Mouse (Mus musculus) CD4-positive, CD25-positive, alpha-beta regulatory T cell, adult 4 months (primary cell): ENCODE data around the gene Ttc7b. TPM values are rescaled to one million over a fixed set of nuclear protein-coding genes. Genes with fewer than 3 reads are reported as not detected.

Experiments used
- ATAC-seq: one replicate; pipeline ENCODE4 v1.8.0; 2017
- polyA plus RNA-seq, 2 experiments: library from polyadenylated mRNA; unstranded; fragments of 100-300 nt; shearing (Covaris generic); gene quantifications; one replicate each; pipeline ENCODE4 v1.2.1; 2017

The Ttc7b gene
- polyA plus RNA-seq, 2 experiments from 2014 or later: 3.4 to 5.1 TPM

DNA sequence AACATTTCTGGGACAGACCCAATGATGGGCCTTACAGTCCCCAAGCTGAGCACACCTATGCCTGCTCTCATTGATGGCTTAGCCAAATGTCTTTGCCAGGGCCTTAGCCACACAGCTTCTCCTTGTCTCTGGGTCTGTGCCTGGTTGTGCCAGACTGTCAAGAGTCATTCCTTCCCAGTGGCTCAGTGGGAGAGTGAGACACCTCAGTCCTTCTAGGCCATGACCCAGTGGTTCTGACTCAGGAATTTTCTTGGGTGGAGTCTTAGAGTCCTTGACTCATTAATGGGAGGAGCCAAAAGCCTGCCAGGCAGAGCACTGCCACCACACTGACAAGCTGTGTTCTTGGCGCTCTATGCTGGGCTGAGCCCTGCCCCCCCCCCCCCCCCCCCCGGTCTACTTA lies 193.9 kb downstream of the Ttc7b start:
- no peak for ATAC-seq

DNA sequence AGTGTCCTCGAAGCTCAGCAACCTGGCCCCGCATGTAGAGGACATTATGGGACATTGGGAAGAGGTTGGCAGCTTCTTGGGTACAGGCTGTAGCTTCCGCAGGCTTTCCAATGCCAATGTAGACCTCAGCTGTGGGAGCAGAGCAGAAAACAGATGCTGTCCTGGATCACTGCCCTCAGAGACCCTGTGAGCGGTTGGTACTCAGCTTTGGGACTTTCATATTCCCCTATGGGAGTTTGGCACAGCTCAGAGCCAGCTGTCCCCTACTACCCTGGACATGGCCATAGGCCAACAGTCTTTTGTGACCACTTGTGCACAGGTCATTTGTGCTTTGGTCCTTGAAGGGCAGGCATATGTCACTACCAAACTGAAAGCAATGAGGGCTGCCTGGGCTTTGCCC lies 195.0 kb downstream of the Ttc7b start:
- no peak for ATAC-seq

DNA sequence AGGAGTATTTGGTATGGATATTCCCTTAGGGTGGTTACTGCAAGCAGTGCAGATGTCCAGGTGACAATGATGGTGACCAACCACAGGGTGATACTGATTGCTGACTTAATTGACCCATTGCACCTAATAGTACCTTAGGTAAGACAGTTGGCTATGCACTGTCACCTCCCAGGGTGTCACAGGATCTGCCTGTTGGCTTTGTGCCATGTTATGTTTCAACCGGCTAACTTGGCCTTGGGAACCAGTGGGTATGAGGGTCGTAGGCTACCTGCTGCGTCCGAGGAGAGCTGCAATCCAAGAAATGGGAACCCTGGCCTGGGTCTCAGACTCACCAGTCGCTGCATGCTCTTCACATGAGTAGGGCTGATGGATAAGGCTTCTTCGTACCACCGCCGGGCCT lies 195.4 kb downstream of the Ttc7b start:
- ATAC-seq: no peak

DNA sequence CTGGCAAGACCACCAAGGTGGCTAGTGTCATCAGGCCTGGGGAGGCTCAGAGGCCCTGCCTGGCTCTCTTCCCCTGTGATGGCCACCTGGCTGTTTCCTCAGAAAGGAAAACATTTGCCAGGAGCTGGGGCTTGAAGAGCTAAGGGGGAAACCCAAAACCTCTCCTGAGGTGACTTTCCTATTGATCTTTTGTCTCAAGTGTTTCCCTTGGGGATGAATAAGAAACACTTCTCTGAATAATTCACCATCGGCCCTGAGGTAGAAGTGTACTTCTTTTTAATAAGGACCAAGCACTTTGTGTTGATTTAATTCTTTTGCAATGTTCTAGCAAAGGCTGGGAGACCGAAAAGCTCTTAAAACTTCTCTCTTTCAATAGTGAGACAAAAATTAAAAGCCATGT lies 197.0 kb downstream of the Ttc7b start:
- ATAC-seq: no peak

DNA sequence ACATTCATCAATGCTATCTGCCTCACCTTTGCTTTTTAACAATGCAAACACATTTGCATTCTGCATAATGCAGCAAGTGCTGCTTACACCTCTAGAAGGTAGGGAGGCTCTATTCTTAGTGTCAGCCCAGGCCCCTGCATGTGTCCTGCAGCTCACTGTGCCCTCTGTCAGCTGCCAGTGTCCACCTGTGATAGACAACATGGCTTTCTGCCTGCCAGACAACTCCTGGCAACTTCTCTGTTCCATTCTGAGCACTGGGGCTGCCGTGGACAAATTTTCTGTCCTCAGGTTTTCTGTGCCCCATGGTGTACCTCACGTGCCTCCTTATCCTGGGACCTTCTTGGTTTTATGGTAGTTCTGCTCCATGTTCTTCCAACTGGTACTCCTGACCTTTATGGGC lies 198.4 kb downstream of the Ttc7b start:
- no peak for ATAC-seq

DNA sequence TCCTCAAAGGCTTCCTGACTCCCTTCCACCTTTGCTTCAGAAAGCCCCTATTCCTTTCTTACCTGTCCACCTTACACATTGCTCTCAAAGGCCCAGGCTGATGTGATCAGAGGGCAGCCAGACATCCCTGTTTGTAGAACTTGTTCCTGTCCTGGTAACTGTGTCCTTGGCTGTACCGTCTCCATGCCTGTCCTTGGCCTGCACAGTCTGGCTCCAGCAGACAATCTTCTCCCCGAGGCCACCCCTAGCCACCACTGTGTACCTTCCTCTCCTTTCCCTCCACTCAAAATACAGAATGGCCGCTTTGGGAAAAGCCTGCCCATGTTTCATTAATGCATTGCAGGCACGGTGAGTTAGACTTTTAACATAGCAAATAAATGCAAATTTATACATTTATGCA lies 199.1 kb downstream of the Ttc7b start:
- ATAC-seq: no peak

DNA sequence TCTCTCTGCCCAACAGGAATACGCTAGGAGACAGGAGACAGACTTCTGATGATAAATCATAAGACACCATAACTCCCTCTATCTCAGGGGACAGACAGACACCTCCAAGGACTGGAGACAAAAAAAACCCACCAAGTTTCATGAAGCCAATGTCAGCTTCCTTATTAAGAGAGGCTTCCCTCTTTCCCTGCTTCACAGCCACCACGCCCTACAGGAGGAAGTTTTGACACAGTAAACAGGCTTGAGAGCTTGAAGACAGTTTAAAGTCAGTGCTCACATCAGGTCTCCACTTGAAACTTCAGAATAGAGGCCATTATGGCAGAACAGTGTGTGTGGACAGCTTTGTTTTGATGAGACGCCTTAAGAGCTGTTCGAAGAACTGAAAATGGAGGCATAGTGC lies 200.9 kb downstream of the Ttc7b start:
- ATAC-seq: no peak

DNA sequence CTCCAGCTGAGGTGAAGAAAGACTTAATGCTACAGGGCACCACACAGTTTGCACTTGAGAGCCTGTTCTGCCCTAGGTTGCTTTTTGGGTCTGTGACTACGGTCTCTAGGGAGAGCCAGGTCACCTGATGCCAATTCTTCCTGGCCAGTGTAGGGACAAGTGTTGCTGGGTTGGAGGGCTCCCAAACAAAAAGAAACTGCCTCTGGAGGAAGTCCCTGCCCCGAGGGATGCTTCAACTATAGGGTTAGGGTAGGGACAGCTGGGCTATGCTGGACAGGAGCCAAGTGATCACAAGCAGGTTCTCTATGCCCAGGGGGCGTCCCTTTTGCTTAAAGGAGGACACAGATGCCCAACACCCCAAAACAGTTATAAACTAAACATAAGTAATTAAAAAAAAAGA lies 202.7 kb downstream of the Ttc7b start:
- no peak for ATAC-seq

DNA sequence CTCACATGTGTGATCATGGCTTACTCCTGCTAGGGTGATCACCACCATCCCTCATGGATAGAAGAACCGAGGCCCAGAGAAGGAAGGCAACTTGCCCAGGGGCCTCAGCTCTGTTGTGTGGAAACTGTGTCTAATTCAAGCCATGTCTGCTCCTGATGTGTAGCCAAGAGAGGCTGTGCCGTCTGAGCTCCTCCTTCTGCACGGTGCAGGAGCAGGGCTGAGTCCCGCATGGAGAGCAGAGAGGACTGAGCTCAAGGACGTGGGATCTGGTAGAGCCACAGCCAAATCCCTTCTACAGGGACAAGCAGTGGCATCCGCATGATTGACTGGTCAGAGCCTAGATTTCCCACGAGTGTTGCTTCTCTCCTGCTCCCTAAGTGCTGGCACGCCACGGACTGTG lies 204.5 kb downstream of the Ttc7b start:
- no peak for ATAC-seq

DNA sequence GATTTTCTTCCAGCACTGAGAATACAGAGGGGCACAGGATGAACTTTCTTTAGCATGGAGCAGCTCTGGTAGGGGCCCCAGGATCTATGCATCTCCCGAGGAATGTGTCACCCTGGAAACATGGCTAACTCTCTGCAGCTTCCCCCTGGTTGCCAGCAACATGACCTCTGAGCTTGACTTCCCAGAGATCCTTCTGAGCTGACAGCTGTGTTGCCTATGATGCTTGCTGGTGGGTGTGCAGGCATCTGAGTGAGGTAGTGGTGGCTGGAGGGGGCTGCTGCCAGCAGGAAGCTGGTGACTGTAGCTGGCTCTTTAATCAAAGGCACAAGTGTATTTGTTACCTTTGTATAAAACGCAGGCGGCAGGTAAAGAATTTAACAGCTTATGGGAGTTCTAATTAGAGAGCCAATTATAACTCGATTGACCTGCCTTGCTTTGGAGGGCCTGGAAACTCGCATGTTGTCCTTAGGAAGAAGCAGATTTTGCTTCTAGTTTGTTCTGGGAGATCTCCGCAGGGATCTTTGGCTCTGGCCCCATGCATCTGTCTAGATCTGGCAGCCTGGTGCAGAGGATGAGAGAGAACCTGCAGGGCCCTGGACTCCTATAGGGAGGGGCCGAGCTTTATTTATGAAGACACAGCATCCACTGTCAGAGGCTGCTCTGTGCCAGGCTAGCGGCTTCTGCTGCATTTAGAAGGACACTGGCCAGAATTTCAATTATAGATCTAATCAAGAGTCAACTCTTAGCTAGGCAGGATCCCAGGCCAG lies 205.3 kb downstream of the Ttc7b start:
- no peak for ATAC-seq

DNA sequence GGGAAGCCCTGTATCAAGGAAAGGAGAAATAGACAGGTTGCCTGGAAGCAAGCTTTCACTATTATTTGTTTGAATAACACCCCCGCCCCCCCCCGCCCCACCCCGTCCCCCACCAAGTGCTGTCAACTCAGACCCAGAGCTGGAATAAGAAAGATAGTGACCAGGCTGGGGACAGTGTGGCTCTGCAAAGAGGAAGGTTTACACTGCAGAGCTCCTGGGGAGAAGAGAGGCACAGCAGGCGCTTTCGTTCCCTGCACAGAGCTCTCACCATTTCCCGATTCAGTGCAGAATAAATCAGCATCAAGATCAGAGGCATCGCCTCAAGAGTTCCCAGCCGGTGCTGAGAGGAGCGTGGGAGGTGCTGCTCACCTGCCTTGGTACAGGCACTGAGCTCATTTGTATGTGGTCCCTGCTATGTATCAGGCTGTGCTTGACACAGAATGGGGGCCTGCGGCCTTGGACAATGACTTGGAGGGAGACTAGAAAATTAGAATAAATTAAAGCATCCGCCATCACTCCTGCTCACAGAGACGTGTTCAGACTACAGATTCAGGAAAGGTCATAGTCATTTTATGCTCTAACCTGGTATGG lies 206.7 kb downstream of the Ttc7b start:
- no peak for ATAC-seq

DNA sequence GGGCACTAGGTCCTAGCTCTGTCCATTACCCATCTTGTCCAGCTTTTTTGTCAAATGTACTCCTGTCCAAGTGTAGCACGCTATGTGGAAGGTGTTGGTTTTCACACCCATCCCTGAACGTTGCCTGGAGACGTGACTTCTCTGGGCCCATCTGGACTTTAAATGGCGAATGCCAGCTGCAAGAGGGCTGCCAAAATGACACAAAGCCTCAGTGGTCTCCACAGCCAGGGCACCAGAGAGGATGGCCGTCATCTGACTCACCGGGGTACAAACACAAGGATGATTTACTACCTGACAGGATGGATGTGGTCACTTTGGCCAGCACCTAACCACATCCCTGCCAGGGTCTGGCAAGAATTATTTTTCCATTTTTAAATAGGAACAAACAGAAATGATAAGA lies 207.4 kb downstream of the Ttc7b start:
- no peak for ATAC-seq

DNA sequence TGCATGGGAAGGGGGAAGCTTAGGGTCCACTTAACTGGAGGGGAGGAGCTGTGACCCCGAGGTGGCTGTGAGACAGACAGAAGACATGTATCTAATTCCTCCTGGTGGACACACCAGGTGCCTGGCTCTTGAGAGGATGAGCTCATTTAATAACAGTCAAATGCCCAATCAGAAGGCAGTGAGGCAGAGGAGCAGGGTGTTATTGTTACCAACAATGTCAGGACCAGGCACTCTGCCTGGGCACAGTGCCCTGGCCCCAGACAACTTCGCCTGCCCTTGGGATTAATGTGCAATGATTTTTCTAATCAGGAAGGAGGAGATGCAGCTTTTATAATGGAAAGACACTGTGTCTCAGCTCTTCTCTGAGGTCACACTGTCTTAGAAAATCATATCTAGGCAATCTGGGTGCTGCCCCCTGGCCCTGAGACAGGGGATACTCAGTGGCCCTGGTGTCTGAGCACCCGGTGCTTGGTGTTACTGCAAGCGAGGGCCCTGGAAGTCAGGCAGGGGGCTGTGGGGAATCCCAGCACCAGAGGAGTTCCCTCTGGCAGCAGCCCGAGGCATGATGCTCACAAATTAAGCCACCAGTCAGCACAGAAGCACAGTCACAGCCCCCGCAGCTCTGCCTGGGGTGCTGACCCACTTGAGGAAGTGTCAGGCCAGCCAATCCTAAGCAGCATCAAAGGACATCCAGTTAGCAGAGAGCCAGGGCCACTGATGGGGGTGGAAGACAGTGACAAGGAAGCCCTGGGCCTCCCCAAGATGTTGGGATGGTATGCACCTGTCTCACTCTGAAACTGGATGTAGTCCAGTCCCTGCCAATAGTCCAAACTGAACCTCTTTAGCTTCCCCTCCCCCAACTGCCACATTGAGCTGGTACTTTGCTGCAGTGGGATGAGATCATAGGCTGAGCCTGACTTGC lies 209.9 kb downstream of the Ttc7b start:
- no peak for ATAC-seq

DNA sequence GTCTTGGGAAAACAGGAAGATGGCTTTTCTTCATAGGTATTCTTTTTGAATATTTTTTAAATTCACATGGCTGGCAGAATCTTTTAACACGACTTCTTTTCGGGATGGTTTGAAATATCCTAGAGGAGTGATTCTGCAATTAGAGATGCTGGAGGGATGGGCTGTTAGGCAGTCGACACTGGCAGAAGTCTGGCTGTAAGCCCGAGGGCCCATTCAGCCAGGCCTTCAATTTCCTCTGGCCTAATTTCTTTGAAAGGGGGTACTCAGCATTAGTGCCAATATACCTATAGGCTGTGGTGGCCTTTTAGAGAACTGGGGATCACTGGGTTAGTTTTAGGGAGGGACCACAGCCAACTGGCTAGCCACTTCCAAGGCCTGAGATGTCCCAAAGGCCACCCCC lies 211.4 kb downstream of the Ttc7b start:
- ATAC-seq: no peak

DNA sequence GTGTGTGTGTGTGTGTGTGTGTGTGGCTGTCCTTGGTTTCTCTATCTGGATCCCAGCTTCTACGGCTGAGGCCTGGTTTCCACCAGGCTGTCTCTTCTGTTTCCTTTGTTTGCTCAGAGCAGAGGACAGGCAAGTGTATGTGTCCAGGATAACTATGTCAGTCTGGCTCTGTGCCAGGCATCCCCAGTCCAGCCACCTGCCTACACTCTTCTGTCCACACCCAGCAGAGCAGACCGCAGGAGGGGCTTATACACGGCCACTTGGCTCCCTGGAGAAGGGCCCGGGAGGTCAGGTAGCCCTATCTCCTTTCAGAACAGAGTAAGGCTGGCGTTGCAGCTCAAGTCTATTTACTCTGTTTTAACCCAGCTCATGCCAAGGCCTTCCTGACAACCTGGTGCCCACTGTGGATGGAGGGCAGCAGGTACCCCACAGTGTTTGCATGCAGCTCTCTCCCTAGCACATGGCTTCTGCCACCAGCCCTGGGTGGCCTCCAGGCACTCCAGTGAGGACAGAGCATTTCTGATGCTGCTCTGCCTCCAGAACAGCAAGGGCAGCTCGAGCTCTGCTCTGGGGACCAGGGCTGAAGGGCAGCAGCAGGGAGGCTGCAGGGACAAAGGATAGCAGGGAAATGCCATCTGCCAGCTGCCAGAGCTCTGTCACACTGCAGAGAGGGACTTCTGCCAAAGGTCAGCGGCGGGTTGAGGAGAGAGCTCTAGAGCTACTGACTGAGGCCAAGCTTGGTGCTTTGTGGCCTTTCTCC lies 212.9 kb downstream of the Ttc7b start:
- no peak for ATAC-seq

DNA sequence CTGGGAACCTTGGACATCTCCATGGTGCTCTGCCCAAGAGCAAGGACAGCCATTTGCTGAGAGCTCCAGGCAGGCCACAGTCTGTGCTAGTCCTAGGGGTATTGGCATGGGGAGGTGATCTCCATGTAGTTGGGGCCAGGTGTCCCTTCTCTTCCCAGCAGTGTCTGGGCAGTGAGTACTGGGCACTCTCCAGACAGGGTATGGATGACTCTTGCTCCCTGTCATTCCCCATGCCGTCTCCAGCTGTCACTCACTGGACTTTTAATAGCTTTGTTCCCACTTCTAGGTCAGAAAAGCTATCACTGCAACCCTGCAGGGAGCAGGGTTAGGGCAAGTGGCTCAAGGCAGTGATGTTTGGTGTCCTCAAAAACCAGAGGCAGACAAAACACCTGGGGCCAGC lies 214.3 kb downstream of the Ttc7b start:
- ATAC-seq: no peak

DNA sequence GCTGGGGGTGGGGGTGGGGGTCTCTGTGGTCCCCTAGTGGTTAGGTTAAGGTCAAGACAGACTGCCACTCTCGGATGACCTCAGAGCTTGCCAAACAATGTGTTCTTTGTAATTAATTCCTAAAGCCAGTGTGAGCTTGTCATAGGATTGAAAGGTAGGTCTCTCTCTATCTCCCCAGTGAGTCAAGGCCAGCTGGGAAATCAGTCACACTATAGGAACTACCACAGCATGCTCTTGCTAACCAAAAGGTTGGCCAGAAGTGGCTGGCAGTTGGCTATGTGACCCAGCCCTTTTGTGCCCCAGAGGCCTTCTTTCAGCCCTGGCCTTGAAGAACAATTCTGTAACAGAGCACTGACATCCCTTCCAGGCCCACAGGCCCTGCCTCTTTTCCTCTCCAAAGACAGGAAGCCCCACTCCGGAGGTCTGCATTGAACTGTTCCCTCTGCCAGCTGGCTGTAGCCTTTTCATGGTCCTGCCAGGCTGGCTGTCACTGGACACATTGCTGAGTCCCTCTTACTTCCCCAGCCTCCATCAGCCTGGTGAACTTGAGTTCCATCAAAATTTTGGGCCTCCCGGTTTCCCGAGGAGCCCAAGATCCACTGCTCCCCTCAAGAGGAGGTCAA lies 215.5 kb downstream of the Ttc7b start:
- no peak for ATAC-seq

DNA sequence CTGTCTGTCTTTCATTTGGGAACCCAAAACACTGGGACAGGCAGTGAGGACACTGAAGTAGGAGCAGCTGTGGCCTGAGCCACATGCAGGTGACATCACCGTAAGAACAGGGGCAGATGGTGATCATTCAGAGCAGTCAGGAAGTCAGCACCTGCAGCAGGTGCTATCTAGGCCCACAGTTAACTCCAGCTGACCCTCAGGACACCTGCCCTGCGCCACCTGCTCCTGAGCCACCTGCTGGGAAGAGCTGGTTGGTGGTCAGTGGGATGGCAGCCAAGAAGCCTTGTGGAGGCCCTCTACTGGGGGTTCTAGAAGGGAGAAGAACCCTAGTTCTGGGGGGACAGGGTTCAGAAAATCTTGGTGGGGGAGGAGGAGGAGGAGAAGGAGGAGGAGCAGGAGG lies 216.3 kb downstream of the Ttc7b start:
- no peak for ATAC-seq

DNA sequence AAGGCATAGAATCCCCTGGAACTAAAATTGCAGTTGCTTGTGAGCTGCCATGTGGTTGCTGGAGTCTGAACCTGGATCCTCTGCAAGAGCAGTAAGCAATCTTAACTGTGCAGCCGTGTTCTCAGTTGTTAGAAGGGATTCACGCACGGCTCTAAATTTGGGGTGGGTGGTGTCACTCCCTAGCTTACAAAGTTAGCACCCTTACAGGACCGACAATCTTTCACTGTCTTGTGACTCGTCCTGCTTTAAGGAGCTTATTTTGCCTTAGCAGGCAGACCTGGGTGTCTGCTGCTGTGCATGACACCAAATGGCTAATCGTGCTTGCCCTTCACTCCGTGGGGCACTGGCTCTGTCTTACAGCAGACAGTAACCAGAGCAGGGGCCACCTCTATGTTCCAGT lies 217.5 kb downstream of the Ttc7b start:
- ATAC-seq: no peak

DNA sequence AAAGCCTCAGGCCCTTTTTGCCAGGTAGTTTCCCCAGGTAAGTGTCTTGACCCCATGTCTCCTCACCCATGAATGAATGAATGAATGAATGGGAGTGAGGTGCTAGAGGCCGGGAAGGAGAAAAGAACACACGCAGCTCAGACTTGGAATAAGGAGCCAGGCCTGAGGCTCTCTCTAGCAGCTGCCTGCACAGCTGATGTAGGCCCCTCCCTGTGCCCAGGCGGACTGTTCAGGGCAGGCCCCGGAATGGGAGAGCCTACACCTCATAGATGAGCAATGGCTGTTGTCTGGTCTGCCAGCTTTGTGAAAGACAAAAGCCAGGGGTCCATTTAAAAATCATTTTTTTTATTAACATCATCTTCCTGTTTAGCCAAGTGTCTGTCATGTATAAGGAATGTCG lies 220.2 kb downstream of the Ttc7b start:
- ATAC-seq: no peak

DNA sequence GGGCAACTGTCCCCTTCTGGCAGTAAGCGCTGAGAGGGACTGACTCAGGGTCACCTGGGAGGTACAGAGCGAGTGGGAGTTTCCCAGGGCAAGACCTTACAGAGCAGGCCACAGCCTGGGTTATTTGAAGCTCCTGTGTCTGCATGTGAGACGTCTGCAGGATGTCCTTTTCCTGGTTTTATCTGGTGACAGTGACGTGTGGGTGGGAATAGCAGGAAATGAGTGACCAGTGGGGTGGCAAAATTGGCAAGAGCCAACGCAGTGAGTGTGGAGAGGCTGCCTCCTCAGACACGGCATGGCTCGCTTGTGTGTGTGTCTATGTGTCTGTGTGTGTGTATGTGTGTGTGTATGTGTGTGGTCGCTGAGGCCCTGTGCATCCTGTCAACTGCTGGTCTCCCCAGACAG lies 221.3 kb downstream of the Ttc7b start:
- no peak for ATAC-seq

DNA sequence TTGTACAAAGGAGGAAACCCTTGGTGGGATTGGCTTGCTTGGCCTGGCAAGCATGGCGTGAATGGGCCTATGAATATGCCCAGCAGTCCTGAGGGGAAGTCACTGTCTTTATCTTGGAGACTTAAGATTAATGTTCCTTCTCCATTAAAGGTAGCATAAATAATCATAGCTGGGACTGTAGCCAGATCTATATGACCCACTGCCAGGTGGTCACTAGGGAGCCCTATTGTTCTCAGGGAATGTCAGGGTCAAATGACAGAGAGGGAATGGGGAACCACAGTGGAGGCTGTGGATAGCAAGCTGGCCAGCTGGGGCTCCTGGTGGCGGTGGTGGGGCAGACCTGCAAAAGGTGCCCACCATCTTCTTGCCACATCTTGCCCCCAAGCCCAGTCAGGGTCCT lies 221.8 kb downstream of the Ttc7b start:
- ATAC-seq: no peak

DNA sequence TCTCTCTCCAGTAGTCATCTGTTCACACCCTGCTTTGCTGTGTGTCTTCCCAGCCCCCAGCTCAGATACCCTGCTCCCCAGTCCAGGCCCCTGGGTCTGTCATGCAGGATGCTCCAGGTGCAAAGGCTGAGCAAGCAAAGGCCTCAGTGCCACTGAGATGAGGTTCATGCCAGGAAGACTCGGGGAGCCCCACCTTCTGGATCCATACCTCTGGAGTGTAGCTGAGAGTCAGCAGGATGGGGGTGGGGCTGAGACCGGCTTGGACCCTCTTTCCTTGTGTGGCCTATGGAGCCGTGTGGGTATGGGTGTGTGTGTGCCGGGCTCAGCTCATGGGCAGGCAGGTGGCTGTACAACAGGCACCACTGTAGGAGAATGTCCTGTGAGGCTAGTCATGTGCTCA lies 222.7 kb downstream of the Ttc7b start:
- ATAC-seq: no peak
